Mouse (Mus musculus): Measurements from ENCODE around the gene Dock2.

The Dock2 gene

DNA sequence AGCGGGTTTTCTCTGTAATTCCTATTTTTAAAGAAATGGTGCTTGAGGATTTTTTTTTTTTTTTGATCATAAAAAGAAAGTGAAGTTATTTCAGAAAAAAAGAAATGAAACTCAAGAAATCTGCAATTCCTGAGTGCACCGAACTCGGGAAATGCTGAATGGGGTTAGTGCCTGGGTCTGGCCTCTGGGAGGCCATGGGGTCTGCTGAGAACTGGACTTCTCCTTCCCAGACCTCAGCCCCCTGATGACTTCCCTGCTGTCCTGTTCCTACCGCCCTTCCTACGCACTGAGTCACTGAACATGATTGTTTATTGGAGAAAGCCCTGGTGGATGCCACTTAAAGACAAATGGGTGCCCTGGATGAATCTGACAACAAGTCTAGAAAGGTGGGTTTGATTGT, 356.5 kb downstream of the Dock2 start:
- DNase-seq (ENCODE audit: low spot score in 2 of 2) = no peak

DNA sequence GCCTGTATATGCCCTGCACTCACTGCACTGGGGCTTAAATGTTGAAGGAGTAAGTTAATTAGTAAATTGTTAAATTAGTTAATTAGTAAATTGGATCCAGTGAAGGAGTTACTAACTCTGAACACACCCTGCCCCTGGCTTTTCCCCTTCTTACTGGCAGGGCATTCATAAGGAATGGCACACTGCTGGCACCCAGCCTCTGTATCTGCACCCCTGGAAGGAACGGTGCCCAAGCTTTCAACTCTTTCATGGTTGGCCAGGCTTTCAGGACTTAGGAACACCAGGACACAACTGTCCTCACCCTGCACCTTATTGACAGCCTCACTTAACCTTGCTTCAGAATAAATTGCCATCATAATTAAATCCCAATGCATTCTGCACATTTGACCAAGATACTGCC, 359.1 kb downstream of the Dock2 start:
- DNase-seq (ENCODE audit: low spot score in 2 of 2) = no peak

DNA sequence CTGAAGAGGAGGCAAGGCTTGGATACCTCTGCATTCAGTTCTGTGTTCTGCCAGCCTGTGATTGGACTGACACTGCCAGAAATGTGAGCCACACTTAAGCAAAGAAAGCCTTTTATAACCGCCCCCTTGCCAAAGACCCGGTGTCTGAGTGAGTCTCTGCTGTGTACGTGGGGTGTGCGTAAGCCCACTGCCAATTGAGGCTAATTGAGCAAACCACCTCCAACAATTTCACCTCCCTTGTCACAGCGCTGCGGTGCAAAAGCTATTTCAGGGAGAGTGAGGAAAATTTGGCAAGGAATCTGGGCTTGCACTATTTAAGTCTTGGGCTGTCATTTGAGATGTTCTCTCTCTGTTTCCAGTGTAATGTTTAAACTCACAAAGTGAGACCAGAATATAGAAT, 362.6 kb downstream of the Dock2 start:
- DNase-seq (ENCODE audit: low spot score in 2 of 2) = no peak

DNA sequence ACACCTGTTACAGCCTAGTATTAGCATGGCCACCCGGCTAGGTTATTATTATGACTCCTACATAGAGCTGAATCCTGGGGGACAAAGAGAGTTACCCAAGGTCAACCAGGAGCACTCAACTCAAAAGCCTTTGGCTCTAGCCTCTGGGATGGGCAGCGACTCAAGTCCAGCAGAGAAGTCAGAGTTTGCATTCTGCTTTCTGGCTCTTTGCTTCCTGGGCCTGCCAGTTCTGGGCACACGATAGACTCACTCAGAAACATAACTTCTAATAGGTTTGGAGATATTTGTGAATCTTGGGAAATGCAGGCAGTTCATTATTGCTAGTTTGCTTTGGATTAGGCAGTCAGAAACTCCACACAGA, 367.1 kb downstream of the Dock2 start:
- no peak for DNase-seq (ENCODE audit: low spot score in 2 of 2)

DNA sequence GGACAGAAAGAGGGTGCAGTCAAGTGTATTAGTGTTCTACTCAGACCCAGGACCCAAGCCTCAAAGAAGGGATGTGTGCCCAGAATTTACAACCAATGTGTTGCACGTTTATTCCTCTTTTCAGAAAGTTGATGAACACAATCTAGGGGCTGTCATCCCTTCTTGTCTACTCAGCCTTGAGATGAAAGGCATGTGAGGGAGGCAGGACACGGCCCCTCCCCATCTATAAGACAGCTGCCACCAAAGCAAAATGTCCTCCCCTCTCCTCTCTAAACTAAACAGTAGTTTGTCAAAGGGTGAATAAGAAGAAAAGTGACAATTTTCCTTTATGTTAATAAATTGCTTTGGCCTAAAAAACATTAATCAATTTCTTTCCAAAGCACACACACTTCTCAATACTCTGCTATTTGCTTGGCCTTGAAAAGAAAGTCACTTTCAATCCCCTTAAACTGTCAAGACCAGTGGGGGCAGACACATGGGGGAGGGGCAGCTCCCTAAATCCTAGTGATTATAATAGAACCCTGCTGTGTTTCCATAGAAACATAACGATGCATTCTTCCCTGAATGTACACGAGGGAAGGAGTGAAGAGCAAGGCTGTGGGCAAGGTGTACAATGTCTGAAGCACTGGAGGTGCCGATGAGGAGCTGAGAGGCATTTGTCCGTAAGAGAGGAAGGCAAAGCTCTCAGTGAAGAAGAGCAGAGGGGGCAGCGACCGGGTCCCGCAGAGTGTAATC, 367.6 kb downstream of the Dock2 start:
- no peak for DNase-seq (ENCODE audit: low spot score in 2 of 2)

DNA sequence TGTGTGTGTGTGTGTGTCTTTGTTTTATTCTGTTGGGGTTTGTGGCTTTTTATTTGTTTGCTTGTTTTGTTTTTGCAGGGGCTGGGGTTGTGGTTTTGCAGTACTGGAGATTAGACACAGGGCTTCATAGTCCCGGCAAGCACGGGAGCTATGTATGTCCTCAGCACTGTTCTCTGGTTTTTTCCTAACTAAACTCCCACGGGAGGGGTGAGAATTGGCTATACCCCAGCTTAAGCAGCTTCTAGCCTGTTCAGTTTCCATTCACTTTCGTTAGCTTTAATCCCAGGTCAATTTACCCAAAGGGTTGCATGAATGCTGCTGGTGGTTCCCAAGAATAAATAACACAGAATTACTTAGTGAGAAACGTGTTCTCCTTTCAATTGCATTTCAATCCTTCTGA, 376.8 kb downstream of the Dock2 start:
- DNase-seq (ENCODE audit: low spot score in 2 of 2) = no peak

DNA sequence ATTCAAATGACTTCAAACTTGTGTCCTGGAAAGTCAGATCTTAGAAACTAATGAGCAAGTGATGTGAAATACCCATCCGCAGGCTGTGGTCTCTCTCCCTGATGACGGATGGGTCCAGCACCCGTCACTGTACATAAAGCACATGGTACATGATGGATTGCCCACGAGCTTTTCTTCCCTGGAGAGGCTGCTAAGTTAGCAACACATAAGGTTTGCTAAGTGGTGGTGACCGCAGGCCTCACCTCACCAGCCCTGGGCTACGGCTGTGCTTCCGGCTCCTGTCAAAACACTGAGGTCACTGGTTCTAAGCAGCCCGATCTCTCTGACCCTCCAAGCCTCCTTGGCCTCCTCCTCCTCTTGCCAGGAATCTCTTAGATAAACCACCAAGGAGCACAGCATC, 377.4 kb downstream of the Dock2 start:
- no peak for DNase-seq (ENCODE audit: low spot score in 2 of 2)

DNA sequence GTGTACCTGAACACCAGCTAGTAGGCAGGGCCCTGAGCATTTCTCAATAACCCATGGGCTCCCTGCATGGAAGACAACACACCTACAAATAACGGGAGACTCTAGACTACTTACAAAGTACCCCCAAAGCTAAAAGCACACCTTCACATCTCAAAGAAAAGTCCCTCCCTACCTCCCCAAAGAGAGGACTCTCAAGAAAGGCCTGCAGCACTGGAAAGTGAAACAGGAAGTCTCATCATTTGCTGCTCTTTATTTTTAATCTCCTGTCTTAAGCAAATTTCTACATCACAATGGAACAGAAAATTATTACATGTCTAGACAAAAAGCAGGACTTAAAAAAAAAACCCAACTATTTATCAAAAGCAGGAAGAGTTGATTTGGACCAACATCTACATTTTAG, 378.4 kb downstream of the Dock2 start:
- DNase-seq (ENCODE audit: low spot score in 2 of 2) = no peak

DNA sequence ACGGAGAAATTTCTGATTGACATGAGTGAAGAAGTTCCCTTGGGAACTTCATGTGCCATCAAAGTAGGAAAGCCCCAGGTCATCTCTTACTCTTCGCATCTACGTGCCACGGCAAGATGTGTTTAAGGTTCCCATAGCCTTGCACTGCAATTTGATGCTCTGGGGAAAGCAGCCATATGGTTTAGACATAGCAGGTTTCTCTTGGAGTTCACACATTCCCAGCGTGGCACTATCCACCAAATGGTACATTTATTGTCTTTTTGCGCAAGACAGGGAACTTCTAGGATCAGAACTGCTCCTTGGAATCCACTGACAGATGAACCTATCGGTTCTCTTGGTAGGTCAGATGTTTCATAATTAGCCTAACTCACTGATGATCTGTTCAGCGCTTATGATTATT, 382.3 kb downstream of the Dock2 start:
- DNase-seq (ENCODE audit: low spot score in 2 of 2) = no peak

DNA sequence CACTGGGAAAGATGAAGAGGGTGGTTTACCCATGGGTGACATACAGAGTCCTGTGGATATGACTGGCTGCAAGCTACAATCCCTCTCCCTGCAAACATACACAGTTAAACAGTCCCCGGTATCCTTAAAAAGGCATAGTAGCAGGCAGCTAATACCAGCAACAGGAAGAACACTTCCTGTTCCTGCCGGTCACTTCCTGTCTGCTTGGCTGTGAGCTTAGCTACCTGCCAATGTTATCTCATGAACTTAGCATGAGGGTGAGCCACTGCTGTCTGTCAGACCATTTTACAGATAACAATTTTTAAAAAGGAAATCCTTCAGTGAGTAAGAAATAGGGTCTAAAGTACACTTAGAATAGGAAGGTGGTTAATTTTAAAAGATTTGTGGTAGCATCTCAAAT, 385.1 kb downstream of the Dock2 start:
- no peak for DNase-seq (ENCODE audit: low spot score in 2 of 2)

DNA sequence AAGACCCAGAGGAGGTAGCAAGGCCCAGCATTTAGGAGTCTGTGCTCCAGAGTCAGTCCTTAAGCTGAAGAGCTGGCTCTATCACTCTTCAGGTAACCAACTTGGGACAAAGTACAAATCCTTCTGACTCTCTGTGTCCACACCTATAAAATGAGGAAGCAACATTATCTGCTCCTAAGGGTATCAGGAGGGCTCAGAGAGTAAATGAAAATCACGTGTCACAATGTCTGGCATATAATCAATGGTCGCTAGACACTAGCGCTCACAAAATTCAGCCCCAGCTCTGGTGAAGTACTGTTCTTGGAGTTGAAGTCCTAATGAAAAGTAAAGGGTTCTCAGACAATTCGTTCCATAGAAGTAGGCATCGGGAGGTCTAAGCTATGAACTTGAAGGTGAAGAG, 386.0 kb downstream of the Dock2 start:
- DNase-seq (ENCODE audit: low spot score in 2 of 2) = no peak

DNA sequence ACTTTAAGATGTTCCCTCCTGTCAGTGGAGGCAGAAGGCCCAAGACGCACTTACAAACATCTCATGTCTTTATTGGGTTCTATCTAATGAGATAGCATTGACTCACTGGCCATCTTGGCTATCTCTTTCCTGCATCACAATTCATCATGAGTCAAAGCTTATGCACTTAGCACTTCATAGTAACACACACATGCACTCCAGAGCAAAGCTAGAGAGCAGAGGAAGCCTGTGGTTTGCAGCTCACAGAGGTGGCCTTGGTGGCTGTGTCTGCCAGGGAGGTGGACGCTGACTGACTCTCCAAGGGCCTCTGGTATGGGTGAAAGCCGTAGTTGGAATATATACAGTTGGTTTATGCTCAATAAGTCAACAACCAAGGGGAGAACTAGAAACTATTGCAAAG, 387.9 kb downstream of the Dock2 start:
- DNase-seq (ENCODE audit: low spot score in 2 of 2) = no peak

DNA sequence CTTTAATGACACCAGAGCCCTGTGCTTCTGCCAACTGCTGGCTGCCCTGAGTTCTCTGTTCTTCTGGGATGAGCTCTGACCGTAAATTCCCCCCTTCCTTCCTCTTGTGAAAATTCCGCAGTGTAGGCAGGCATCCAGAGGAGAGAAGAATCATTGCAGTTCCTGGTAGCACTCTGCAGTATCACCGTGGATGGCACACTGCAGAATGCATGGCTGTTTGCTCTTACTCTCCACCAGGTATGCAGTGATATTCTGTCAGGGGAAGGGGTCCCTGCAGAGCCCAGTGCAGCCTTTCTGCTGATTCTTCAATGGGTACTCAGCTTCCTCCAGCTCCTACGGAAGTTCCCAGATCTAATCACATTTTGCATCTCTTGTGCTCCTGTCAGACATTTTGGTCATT, 391.6 kb downstream of the Dock2 start:
- no peak for DNase-seq (ENCODE audit: low spot score in 2 of 2)

DNA sequence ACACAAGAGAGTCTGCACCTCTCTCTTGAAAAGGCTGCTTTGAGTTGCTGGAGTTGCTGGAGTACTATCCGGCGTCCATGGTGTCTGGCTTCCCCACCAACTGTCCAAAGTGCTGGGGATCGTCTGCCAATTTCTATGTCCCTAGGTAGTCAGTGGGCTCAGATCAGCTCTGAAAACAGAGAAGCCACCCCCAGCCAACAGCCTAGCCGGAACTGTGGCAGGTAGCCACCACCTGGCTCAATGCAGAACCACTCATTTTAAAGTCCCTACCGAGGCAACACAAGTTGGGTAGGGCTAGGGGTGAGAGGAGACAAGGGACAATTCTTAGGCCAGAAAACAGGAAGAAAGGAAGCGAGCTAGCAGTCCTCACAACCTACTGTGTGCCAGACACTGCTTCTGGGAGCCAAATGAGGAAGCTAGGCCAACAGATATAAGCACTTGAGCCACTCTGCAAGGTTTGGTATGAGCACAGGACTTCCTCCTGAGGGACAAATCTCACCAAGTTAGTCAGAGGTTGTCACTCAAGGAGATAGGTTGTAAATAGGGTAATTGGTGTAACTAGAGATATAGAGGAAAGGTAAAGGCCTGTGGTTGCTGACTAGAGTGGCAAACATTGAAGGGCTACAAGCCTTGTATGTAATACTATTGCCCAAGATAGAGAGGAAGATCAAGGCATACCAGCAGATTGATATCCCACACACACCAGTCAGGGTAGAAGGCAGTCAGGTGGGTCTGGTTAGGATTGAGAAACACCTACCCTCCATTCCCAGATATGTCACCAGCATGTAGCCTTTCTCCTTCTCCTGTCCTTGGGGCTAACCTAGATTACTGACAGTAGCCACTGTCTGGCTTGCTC, 394.2 kb downstream of the Dock2 start:
- no peak for DNase-seq (ENCODE audit: low spot score in 2 of 2)

DNA sequence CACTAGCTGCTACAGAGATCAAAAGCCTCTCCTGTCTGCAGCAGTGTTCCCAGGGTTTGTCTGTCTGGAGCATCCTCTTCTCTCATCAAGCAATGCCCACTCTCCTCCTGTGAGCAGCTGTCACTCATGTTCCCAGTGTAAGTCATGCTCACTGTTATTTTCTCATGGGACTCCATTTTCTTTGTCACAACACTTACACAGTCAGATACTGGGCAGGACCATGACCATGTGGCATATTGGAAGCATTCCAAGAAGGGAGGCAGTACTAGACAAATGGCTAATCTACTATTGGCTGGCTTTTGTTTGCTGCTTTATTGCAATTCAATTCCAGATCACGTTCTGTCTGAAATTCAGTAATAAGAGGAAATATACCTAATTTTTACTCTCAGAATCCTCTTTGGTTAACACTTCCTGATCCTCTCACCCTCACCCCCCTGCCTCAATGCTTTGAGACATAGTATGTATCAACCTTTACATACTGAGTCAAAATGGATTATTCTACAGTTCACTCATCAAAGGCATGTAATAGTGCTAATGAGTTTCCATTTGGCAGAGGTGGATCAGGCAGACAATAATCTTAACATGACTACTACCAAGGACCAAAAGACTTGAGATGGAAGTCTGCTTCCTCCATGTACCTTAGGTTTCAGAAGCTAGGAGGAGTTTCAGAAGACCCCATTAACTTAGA, 398.5 kb downstream of the Dock2 start:
- no peak for DNase-seq (ENCODE audit: low spot score in 2 of 2)

DNA sequence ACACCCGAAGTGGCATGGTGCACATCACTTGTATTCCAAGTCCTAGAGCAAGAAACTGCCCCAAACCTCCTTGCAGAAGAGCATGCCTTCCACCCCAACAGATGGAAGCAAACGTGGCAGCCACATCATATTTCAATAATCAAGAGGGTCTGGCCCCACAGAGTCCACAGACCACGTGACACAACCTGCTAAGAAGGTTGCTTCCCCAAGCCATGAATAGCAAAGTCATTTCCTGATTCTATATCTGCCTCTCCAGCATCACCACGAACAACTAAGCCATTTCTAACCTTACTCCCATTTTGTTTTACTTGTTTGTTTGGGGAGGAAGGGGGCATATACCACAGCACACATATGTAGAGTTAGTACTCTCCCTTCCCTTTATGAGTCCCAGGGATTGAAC, 399.5 kb downstream of the Dock2 start:
- no peak for DNase-seq (ENCODE audit: low spot score in 2 of 2)

DNA sequence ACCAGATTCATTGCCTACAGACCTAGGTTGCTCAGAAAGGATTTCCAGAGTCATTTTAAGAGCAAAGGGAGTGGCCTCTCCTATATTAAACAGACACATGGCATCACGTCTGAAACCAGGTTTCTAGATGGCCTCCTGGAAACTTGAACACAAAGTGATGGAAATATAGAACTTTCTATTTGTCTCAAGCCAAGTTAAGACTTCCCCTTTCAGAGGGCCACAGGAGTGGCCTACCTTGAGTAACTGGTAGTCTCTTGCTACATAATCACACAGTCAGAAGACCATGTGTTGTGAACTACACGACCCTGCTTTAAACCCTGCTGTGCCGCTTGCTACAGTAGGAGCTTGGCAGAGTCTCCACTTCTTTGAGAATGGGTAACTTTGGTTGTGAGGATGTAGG, 400.2 kb downstream of the Dock2 start:
- DNase-seq (ENCODE audit: low spot score in 2 of 2) = no peak

DNA sequence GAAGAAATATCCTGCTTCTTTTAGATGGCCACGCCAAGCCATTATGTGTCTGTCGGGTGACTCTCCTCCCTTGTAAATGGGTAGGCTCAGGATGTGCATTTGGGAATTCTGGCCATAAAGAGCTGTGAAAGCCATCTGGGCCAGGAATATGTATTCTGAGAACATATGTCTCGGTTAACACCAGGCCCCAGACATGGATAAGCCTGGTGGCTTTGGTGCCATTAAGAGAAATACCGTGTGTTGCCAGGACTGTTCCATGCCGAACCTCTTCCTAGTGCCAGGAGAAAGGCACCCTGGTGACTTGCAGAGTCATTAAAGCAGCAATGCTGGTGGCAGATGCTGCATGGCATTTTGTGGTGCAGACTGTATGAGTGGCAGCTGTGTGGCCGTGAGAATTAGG, 406.0 kb downstream of the Dock2 start:
- no peak for DNase-seq (ENCODE audit: low spot score in 2 of 2)

DNA sequence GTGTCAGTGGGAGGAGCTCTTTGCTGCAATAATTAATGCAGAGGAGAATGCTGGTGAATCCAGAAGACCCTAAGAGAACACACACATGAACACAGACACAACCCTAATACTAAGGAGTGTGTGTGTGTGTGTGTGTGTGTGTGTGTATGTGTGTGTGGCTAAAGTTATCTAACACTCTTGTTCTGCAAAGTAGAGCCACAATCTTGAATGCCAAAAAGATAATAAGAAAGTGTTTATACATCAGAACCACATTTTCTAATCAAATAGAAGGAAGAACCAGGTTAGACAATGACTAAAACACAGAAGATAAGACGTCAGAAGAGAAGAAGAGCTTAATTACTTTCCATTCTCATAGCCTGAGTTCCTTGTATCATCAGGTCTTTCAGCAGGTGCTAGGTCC, 408.1 kb downstream of the Dock2 start:
- no peak for DNase-seq (ENCODE audit: low spot score in 2 of 2)

DNA sequence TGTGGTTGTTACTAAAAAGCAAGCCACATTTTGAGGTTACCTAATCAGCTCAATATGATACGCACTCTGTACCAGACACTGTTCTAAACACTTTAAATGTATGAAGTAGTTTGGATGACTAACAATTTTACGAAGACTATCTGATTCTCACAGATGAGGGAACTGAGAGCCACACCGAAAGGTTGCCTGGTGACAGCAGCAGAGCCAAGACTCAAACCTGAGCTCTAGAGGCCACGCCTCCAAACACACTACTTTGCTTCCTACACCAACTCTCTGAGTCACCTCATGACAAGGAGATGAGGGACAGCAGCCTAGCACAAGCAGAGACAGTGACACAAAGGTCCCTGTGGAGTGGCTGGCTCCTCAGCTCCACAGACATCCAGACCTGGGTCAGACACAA, 411.5 kb downstream of the Dock2 start:
- DNase-seq (ENCODE audit: low spot score in 2 of 2) = no peak

DNA sequence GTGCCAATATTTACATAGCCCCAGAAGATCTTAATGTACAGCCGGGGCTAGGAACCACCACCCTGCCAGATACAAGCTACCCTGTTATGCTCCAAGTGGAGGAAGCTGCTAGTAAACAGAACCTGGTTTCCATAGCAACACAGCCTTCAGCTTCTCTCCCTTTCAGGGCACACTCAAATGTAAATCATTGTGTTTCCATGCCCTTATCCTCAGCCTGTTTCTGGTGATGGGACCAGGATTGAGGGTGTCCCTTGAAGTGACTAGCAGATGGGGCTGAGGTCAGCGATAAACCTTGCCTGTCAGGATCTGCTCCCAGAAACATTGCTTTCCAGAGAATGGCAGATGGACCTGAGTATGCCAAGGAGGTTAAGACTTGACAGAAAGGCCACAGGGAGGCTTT, 427.6 kb downstream of the Dock2 start:
- DNase-seq (ENCODE audit: low spot score in 2 of 2) = no peak

DNA sequence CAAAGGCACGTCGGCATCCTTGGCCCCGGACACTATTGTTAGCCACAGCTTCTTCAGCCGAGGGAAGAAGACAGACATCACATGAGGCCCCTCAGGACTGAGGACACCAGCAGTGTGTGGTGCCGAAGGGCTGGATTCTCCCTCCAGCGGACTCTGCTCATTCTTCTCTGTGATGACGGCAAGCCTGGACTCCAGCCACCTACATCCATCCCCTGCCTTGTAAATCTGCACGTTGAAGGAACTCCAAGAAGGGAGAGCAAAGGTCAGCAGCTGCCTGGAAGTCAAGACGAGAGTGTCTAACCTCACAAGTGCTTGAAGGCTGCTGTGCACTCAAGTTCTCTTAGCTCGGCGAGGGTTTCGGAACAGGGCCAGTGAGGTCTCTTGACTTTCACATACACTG, 428.3 kb downstream of the Dock2 start:
- no peak for DNase-seq (ENCODE audit: low spot score in 2 of 2)

DNA sequence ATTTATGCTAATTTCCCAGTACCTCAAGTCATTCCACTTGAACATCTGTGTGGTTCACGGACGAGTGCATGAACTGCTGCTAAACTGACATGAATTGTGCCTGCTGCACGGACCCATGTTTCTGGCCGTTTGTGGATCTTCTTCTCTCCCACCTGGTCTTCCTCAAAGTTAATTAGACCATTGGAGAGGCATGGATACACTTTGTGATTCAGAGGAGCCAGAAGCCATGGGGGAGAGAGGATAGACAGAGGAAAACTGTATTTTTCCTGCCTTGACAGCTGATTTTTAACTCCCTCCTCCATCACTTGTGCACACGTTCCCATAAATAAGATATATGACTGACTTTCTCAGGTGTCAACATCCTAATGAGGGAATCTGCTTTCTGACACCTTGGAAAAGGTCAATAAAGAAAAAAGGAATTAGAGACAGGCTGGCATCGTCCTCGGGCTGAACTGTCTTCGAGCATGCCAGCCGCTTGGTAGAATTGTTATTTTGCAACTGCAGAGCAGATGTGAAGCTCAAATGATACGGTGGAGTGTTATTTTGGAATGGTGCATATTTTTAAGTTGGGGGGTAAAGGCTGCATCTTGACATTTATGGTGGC, 434.1 kb downstream of the Dock2 start:
- no peak for DNase-seq (ENCODE audit: low spot score in 2 of 2)

Measured in spleen, postnatal 4 days (tissue).